Mouse (Mus musculus) 416B (cell line): ENCODE data around the gene Tardbp.

Experiments used
- DNase-seq: peaks from one replicate; pipeline ENCODE4 v3.0.0; 2011; ENCODE audit warnings: low read depth

Gene Tardbp

GRCm38 (mm10) chr4:148601871-148602270 lies 24.9 kb downstream of the Tardbp start:
- DNase-seq: no peak

- no peak for DNase-seq
These were observed 26.5 kb downstream of the Tardbp start for GRCm38 (mm10) chr4:148600316-148600715.

GRCm38 (mm10) chr4:148598826-148599225 lies 28.0 kb downstream of the Tardbp start:
- no peak for DNase-seq

DNA sequence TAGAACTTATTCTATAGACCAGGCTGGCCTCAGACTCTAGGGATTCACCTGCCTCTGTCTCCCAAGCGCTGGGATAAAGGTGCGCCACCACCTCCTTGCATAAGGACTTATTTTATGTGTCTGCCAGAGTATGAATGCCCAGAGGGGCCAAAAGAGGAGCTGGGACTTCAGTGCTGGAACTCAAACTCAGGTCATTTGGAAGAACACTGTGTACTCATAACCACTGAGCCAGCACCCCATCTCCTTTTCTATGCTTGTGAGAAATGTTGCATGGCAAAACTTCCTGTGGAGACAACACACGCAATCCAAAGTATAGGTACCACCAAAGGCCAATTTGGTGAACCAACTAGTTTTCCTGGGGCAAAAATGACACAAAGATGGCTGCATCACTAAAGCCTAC lies 30.1 kb downstream of the Tardbp start:
- DNase-seq: no peak

DNA sequence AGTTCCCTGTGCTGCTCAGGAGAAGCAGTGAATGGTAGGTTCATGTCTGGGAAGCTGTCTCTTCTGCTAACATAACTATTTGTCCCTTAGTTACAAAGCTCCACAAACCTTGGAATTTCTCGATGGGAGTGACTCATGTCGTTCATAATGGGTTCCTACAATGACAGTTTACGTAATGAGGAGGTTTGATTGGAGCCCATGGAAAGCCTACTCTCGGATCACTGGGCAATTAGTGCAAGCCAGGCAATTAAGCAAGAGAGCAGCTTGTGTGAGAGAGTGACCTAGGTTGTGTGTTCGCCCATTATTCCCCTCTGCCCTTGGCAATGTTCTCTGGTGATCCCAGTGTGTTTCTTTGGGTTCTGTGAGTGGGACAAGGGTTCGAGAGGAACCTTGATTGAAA lies 30.9 kb downstream of the Tardbp start:
- DNase-seq: no peak

- no peak for DNase-seq
These were observed 32.8 kb downstream of the Tardbp start for GRCm38 (mm10) chr4:148593996-148594395.

DNA sequence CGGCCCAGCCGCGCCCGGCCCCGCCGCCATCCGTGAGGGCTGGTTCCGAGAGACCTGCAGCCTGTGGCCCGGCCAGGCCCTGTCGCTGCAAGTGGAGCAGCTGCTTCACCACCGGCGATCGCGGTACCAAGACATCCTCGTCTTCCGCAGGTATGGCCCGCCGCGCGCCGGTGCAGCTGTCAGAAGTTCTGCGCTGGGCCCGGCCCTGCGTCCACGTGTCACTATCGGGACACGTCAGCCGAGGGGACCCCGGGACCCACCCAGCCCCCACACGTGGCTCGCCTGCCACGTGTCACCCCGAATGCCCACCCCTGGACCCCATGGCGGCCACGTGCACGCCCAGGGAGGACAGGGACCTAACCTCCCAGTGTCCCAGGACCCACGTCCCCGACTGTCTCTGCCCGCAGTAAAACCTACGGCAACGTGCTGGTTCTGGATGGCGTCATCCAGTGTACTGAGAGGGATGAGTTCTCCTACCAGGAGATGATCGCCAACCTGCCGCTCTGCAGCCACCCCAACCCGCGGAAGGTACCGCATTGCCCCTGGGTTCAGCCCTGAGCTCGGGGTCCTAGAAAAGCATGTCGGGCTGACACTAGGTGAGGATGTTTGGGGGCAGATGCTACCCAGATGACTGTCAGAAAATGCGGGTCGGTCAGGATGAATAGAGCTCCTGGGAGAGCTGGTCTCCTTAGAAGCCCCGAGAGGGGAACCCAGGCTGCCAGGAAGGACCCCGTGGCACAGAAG lies 35.0 kb downstream of the Tardbp start:
- peak; percentile 42 for DNase-seq

DNA sequence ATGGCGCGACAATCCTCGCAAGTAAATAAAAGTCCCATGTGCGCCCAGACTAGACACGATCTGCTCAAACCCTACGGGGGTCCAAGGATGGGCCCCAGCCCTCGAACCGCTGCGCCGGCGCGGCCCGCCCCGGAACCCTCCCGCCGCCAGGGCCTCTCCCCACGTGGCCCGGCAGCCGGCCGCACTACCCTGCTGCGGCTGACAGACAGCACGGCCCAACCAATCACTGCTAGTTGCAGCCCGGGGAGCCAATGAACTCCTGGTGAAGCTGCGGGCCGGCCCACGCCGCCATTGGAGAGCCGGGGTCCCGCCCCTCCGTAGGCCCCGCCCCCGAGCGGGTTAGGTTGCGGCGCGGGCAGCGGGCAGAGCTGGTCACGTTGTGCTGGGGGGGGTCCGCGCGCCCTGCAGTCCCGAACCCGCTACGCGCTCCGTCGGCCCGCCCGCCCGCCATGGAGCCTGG lies 35.6 kb downstream of the Tardbp start, which contains the start of gene Srm:
Srm (plus strand) TSS at position 333 of the 460 bp plus-strand sequence.
- peak; percentile 97 for DNase-seq

DNA sequence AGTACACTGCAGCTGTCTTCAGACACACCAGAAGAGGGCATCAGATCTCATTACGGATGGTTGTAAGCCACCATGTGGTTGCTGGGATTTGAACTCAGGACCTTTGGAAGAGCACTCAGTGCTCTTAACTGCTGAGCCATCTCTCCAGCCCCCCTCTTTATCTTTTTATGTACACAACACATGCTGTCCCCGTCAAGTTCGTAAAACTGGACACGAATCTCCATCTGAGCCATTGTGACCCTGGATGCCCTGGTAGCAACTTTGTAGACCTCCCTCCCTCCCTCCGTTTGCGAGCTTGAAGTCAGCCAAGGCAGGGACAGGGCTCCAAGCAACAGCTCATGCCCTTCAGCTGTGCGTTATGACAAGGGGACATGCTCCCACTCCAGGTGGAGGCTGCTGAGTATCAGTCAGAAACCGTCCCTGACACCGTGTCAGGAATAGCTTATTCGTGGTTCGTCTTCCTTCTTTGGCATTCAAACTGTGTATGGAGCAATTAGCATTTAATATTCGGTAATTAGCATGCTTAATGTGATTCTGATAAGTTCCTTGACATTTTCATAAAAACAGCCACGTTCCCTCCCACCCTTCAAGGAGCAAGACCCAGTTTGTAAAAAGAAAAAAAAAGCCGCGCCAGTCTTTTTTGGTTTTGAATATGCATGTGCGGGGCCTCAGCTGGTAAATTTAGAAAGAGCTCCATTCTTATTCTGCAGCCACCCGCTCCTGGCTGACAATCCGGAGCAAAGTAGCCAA lies 36.2 kb downstream of the Tardbp start:
- peak; percentile 66 for DNase-seq

- DNase-seq: no peak
These were observed 37.3 kb downstream of the Tardbp start for GRCm38 (mm10) chr4:148589565-148589964.

GRCm38 (mm10) chr4:148588793-148589192 lies 38.0 kb downstream of the Tardbp start:
- peak; percentile 49 for DNase-seq

- DNase-seq: peak; percentile 39
These were observed 40.2 kb downstream of the Tardbp start for GRCm38 (mm10) chr4:148586648-148587047.

DNA sequence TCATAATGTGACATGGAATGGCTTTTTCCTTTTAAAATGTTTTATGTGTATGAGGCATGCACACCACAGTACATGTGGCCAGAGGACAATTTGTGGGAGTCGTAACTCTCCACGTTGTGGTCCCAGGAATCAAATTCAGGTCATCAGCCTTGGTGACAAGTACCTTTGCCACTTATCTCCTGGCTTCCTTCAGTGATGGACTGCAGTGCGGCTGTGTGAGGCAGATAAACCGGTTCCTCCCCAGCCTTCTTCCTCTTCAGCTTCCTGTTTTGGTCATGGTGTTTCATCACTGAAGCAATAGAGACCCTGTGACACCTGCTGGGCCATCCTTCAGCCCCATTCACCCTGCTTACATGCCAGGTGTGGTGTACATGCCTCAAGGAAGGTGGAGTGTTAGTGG lies 43.6 kb downstream of the Tardbp start:
- peak; percentile 86 for DNase-seq

GRCm38 (mm10) chr4:148581422-148581821 lies 45.4 kb downstream of the Tardbp start:
- no peak for DNase-seq

DNA sequence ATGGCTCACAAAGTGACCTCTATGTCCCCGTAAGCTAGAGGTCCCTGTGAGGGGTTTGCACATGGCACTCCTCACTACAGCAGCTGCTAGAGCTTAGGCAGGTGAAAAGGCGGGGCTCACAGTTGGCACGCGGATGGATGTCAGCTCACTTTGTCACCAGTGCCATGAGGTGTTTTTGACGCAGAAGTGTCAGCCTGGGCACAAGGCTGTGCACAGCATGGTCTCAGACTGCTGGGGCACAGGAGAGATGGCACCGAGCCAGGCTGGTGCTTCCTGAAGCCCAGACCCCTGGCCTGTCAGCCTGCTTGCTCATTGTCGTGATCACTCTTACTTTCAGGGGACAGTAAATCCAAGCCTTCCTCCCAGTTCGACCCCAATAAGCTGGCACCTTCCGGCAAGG lies 46.1 kb downstream of the Tardbp start:
- no peak for DNase-seq

GRCm38 (mm10) chr4:148573222-148573621 lies 53.6 kb downstream of the Tardbp start:
- no peak for DNase-seq

GRCm38 (mm10) chr4:148570693-148571295 lies 56.0 kb downstream of the Tardbp start:
- no peak for DNase-seq

GRCm38 (mm10) chr4:148570138-148570537 lies 56.7 kb downstream of the Tardbp start:
- no peak for DNase-seq

GRCm38 (mm10) chr4:148563595-148563994 lies 63.2 kb downstream of the Tardbp start:
- no peak for DNase-seq

DNA sequence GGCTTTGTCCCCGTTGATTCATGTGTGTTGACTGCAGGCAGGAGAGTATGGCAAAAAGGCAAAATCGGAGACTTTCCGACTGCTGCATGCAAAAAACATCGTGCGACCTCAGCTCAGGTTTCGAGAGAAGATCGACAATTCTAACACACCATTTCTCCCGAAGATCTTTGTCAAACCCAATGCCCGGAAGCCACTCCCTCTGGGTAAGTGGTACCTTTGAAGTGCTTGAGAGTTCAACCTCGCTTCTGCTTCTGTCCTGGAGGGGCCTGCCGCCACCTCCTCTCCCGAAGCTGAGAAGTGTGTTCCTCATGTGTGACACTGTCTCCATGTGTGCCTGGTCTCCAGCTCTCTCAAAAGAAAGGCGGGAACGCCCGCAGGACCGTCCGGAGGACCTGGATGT lies 64.1 kb downstream of the Tardbp start:
- DNase-seq: no peak
